In the genomic region with DNA sequence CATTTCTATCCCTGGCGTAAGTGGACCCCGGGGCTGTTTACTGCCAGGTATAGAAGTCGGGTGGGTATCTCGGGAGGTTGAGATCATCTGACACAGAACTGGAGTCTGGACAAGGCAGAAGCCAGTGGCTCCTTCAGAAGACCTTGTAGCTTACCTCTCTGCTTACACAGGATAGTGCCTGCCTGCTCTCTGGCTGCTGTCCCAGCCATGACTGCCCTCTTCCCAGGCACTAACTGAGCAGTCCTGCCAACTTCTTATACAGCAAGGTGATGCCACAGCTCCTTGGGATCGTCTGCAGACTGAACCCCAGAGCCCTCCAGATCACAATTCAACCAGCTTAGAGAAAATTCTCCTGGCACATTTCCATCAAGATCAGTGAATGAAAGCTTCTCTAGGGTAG, we compare ENCODE assay signal across 19 mouse cellular contexts. TPM values are rescaled to one million over a fixed set of nuclear protein-coding genes. Genes with fewer than 3 reads are reported as not detected.
A peak's percentile ranks its signal among the peaks of the same experiment; 100 is the strongest.
DNase-seq lines count a peak whose midpoint lies in the region; ATAC-seq and TF ChIP-seq lines count a peak whose summit lies in the region.
"Had no signal": no experiment of that assay in that cellular context is flagged by ENCODE, and none has a peak within 500 bp of the region (broad histone marks: within the 10 kb centered on the region; RNA-seq: fewer than 3 reads in every experiment).

No protein-coding gene starts in this region.

- H3K27me3 ChIP-seq in cerebellum, adult 2 months (ENCODE audit: control insufficient read depth, insufficient read depth, low read length): no peaks in the 10 kb centered on the region
- H3K27me3 ChIP-seq: forebrain, embryonic 13.5 days; liver, embryonic 15.5 days; Patski had no signal

- DNase-seq in heart, adult 18-20 months: peak; percentile 46 to 50
- DNase-seq in heart, postnatal 14 days: no peak
- peak; percentile 42 to 45 for DNase-seq in kidney, postnatal 36 days
- no peak for DNase-seq in kidney, adult 11 months
- peak; percentile 76 to 87 for DNase-seq in cerebellum, adult 2 months
- peak; percentile 78 for DNase-seq in skeletal muscle tissue, adult 2 months (ENCODE audit: low read depth, low spot score)
- DNase-seq: adrenal gland, postnatal 25 days; kidney, postnatal 10 days; lung, postnatal 14 days; right cerebral cortex, adult 18-20 months; spleen, adult 18-20 months; thymus, adult 18-20 months had no signal

- H3K27ac ChIP-seq in cerebellum, adult 2 months (ENCODE audit: insufficient read depth, low read length): 0 out of 2 replicates have a peak overlapping the region, but pooled peaks have one; percentile 1
- H3K27ac ChIP-seq: forebrain, embryonic 13.5 days; hindbrain, embryonic 14.5 days; liver, embryonic 15.5 days had no signal

- intact Hi-C loops in heart, postnatal 14 days (cut with DNase I): no loop called here

- no peak overlapping the region for H3K4me3 ChIP-seq in cerebellum, adult 2 months (replicated peaks; ENCODE audit: insufficient read depth, low read depth, low read length)
- H3K4me3 ChIP-seq: forebrain, embryonic 13.5 days; liver, embryonic 15.5 days had no signal

- no peak for TF ChIP-seq CTCF in cerebellum, adult 2 months (IDR thresholded peaks at IDR 0.05; ENCODE audit: borderline replicate concordance, insufficient read depth, low read depth, low read length)

- H3K4me1 ChIP-seq in cerebellum, adult 2 months (ENCODE audit: control insufficient read depth, insufficient read depth, low read length): peaks cover 46% of the 10 kb centered on the region
- H3K4me1 ChIP-seq: forebrain, embryonic 13.5 days; liver, embryonic 15.5 days had no signal

- no peak for TF ChIP-seq POLR2A in cerebellum, adult 2 months (IDR thresholded peaks at IDR 0.05; ENCODE audit: borderline replicate concordance, insufficient read depth, low read length)

- 39% methylated on average over 5 of the region's 5 CpGs for WGBS in cerebellum, adult 2 months

- ATAC-seq in megakaryocyte, adult 5-6 weeks (ENCODE audit: poor library complexity, severe bottlenecking): no peak
- ATAC-seq: forebrain, embryonic 13.5 days; intestine, embryonic 16.5 days; midbrain, embryonic 16.5 days; Patski had no signal

RNA-seq across cellular contexts. Expression of gene Slco3a1, which starts 26.4 kb away (rescaled TPM):
- 100 to 1,000 TPM; 106 to 115 TPM for total RNA-seq in heart, adult 18-20 months (2021)
- 10 to 100 TPM; 54.7 to 62.0 TPM for total RNA-seq in heart, postnatal 14 days (2021)
- 61.3 and 66.6 TPM in 2 replicates for polyA plus RNA-seq in cerebellum, adult 2 months (2012; rRNA removed)
- 3.8 and 6.5 TPM in 2 replicates for total RNA-seq in megakaryocyte, adult 5-6 weeks (2015)
- 3.5 and 5.2 TPM in 2 replicates for total RNA-seq in megakaryocyte, adult 5-6 weeks (2017)

Comparison
In these comparisons a context has a peak if more than half of its experiments do, and no peak if none do; other contexts are left out.
1. DNase-seq: peak in heart, adult 18-20 months (2 of 2), kidney, postnatal 36 days (2 of 2), cerebellum, adult 2 months (2 of 2) and skeletal muscle tissue, adult 2 months (single experiment); none in heart, postnatal 14 days (0 of 2) and kidney, adult 11 months (single experiment).
2. RNA of gene Slco3a1, which starts 26.4 kb away (total RNA-seq): 106 to 115 TPM in heart, adult 18-20 months and 54.7 to 62.0 TPM in heart, postnatal 14 days; 3.5 to 6.5 TPM in megakaryocyte, adult 5-6 weeks; every median in the first group is over 4 times any median in the second.